Mouse (Mus musculus): ENCODE measurements around the gene Olfr1346.

- TF ChIP-seq POLR2A (IDR thresholded peaks at IDR 0.05; ENCODE audit: borderline replicate concordance, control insufficient read depth, low read depth, low read length) (no peak), CTCF (IDR thresholded peaks at IDR 0.05; ENCODE audit: control insufficient read depth, insufficient read depth, low read length) (no peak)
These were observed 10.5 kb upstream of the Olfr1346 start for GRCm38 (mm10) chr7:6456399-6456798.

All from bone marrow, adult 2 months (tissue).